Mouse (Mus musculus): ENCODE measurements around the gene Samsn1. TPM values are rescaled to one million over a fixed set of nuclear protein-coding genes. Genes with fewer than 3 reads are reported as not detected.

Samsn1 gene
- total RNA-seq (2014; fragmentation: Nextera tagmentation), result 257 and 280 TPM in 2 replicates
- 451 and 453 TPM in 2 replicates for total RNA-seq (2017)
- 4.3 and 5.7 TPM in 2 replicates for polyA plus RNA-seq (2012)

DNA sequence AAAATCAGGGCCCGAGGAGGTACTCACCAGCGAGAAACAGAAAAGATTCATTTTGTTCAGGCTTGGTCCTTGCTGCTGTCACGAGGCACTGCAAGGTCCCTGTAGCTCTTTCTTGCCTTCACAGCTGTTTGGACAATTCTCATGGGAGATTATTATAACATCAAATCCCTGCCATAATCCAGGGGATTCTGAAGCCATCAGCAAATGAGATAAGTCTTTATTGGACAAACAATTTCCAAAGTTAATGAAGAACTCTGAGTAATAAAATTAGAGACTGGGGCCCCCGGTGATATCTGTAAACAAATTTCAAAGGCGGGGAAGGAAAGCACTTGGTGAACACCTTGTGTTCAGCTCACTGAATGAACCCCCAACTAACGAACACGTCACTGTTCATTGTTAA lies at the start of gene Samsn1:
Gene Samsn1, minus strand, starts transcription at position 101 of the 400 bp plus-strand sequence.
- DNase-seq (ENCODE audit: low spot score), result no peak
- H3K9me3 ChIP-seq (replicated peaks), result peaks cover 3% of the 10 kb centered on the region
- H3K4me1 ChIP-seq (ENCODE audit: insufficient read depth, low read depth, low read length), result peaks cover 16% of the 10 kb centered on the region; the same call in 1 of the 2 replicates
- no peaks in the 10 kb centered on the region for H3K27me3 ChIP-seq (ENCODE audit: insufficient read depth, low read length)
- H3K4me3 ChIP-seq (ENCODE audit: low read depth, low read length), result no peak within 1 kb of the TSS
- no peak for ATAC-seq (ENCODE audit: extremely low read depth, insufficient number of reproducible peaks, low FRiP score, poor library complexity, severe bottlenecking)
- H3K36me3 ChIP-seq (replicated peaks), result no peaks in the 10 kb centered on the region
- TF ChIP-seq CTCF (IDR thresholded peaks at IDR 0.05; ENCODE audit: low read depth, low read length) (no peak), GATA2 (IDR thresholded peaks at IDR 0.05; ENCODE audit: borderline replicate concordance, low read depth, low read length) (no peak), POLR2AphosphoS5 (IDR thresholded peaks at IDR 0.05; ENCODE audit: insufficient replicate concordance, low read depth, low read length) (no peak)

- H3K36me3 ChIP-seq (replicated peaks), result no peaks in the 10 kb centered on the region
- H3K27me3 ChIP-seq (ENCODE audit: insufficient read depth, low read length), result no peaks in the 10 kb centered on the region
- TF ChIP-seq POLR2AphosphoS5 (IDR thresholded peaks at IDR 0.05; ENCODE audit: insufficient replicate concordance, low read depth, low read length), result no peak
- no peak for TF ChIP-seq CTCF (IDR thresholded peaks at IDR 0.05; ENCODE audit: low read depth, low read length)
- no peak for TF ChIP-seq TAL1 (conservative IDR thresholded peaks at IDR 0.05; ENCODE audit: low read depth, low read length)
- no peak for TF ChIP-seq GATA1 (IDR thresholded peaks at IDR 0.05; ENCODE audit: borderline replicate concordance, low read length)
- ATAC-seq (ENCODE audit: extremely low read depth, insufficient number of reproducible peaks, low FRiP score, poor library complexity, severe bottlenecking), result no peak
- H3K4me3 ChIP-seq (ENCODE audit: low read depth, low read length), result no peak overlapping the region
- no peak for DNase-seq (ENCODE audit: low spot score)
- H3K4me1 ChIP-seq (ENCODE audit: insufficient read depth, low read depth, low read length), result no peaks in the 10 kb centered on the region; the same call in 1 of the 2 replicates
- no peaks in the 10 kb centered on the region for H3K9me3 ChIP-seq (replicated peaks)
These were observed 44.1 kb upstream of the Samsn1 start for GRCm38 (mm10) chr16:76066082-76066635.

- no peak overlapping the region for H3K4me3 ChIP-seq (ENCODE audit: low read depth, low read length)
- TF ChIP-seq GATA2 (IDR thresholded peaks at IDR 0.05; ENCODE audit: borderline replicate concordance, low read depth, low read length) (no peak), TAL1 (conservative IDR thresholded peaks at IDR 0.05; ENCODE audit: low read depth, low read length) (no peak), POLR2AphosphoS5 (IDR thresholded peaks at IDR 0.05; ENCODE audit: insufficient replicate concordance, low read depth, low read length) (no peak), GATA1 (IDR thresholded peaks at IDR 0.05; ENCODE audit: borderline replicate concordance, low read length) (no peak), CTCF (IDR thresholded peaks at IDR 0.05; ENCODE audit: low read depth, low read length) (no peak)
- H3K4me1 ChIP-seq (ENCODE audit: insufficient read depth, low read depth, low read length), result peaks cover 10% of the 10 kb centered on the region
- no peaks in the 10 kb centered on the region; the same call in 1 of the 2 replicates for H3K9me3 ChIP-seq (replicated peaks)
- ATAC-seq (ENCODE audit: extremely low read depth, insufficient number of reproducible peaks, low FRiP score, poor library complexity, severe bottlenecking), result no peak
- no peaks in the 10 kb centered on the region for H3K36me3 ChIP-seq (replicated peaks)
- H3K27me3 ChIP-seq (ENCODE audit: insufficient read depth, low read length), result no peaks in the 10 kb centered on the region
- no peak for DNase-seq (ENCODE audit: low spot score)
These were observed 32.9 kb upstream of the Samsn1 start for GRCm38 (mm10) chr16:76054976-76055375.

DNA sequence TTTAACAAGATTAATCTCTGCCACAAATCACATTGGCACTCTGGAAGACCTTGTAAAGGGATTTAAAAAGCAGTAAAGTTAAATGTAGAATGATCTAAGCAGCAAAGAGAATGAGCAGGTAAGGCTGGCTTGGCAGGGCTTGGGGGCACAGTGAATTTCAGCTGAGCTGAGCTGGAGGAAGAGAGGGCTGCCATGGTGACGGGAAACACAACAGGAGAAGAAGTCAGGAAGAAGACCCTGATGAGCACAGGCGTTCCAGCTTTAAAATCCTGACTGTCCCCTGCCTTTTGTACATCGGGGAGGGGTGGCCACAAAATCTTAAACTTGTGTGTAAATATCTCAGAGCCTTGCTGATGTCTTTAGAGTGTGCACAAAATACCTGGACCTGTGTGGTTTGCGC lies 32.0 kb upstream of the Samsn1 start:
- no peaks in the 10 kb centered on the region for H3K27me3 ChIP-seq (ENCODE audit: insufficient read depth, low read length)
- H3K4me1 ChIP-seq (ENCODE audit: insufficient read depth, low read depth, low read length), result peaks cover 10% of the 10 kb centered on the region
- no peak for ATAC-seq (ENCODE audit: extremely low read depth, insufficient number of reproducible peaks, low FRiP score, poor library complexity, severe bottlenecking)
- no peak overlapping the region for H3K4me3 ChIP-seq (ENCODE audit: low read depth, low read length)
- no peaks in the 10 kb centered on the region for H3K36me3 ChIP-seq (replicated peaks)
- no peaks in the 10 kb centered on the region; the same call in 1 of the 2 replicates for H3K9me3 ChIP-seq (replicated peaks)
- no peak for TF ChIP-seq POLR2AphosphoS5 (IDR thresholded peaks at IDR 0.05; ENCODE audit: insufficient replicate concordance, low read depth, low read length)
- TF ChIP-seq GATA1 (IDR thresholded peaks at IDR 0.05; ENCODE audit: borderline replicate concordance, low read length), result no peak
- no peak for TF ChIP-seq CTCF (IDR thresholded peaks at IDR 0.05; ENCODE audit: low read depth, low read length)
- no peak for TF ChIP-seq GATA2 (IDR thresholded peaks at IDR 0.05; ENCODE audit: borderline replicate concordance, low read depth, low read length)
- no peak for TF ChIP-seq TAL1 (conservative IDR thresholded peaks at IDR 0.05; ENCODE audit: low read depth, low read length)
- no peak for DNase-seq (ENCODE audit: low spot score)

GRCm38 (mm10) chr16:76053537-76053936 lies 31.5 kb upstream of the Samsn1 start:
- ATAC-seq (ENCODE audit: extremely low read depth, insufficient number of reproducible peaks, low FRiP score, poor library complexity, severe bottlenecking) (no peak; the same call in 1 of the 2 replicates), DNase-seq (ENCODE audit: low spot score) (no peak)
- Histone ChIP-seq H3K4me1 (ENCODE audit: insufficient read depth, low read depth, low read length) (peaks cover 10% of the 10 kb centered on the region), H3K4me3 (ENCODE audit: low read depth, low read length) (no peak overlapping the region), H3K27me3 (ENCODE audit: insufficient read depth, low read length) (no peaks in the 10 kb centered on the region), H3K9me3 (replicated peaks) (no peaks in the 10 kb centered on the region; the same call in 1 of the 2 replicates), H3K36me3 (replicated peaks) (no peaks in the 10 kb centered on the region)
- TF ChIP-seq TAL1 (conservative IDR thresholded peaks at IDR 0.05; ENCODE audit: low read depth, low read length) (no peak), GATA1 (IDR thresholded peaks at IDR 0.05; ENCODE audit: borderline replicate concordance, low read length) (no peak), POLR2AphosphoS5 (IDR thresholded peaks at IDR 0.05; ENCODE audit: insufficient replicate concordance, low read depth, low read length) (no peak), CTCF (IDR thresholded peaks at IDR 0.05; ENCODE audit: low read depth, low read length) (no peak), GATA2 (IDR thresholded peaks at IDR 0.05; ENCODE audit: borderline replicate concordance, low read depth, low read length) (no peak)

GRCm38 (mm10) chr16:76047066-76047465 lies 25.0 kb upstream of the Samsn1 start:
- Histone ChIP-seq H3K4me3 (ENCODE audit: low read depth, low read length) (no peak overlapping the region), H3K9me3 (replicated peaks) (no peaks in the 10 kb centered on the region), H3K4me1 (ENCODE audit: insufficient read depth, low read depth, low read length) (peaks cover 5% of the 10 kb centered on the region), H3K27me3 (ENCODE audit: insufficient read depth, low read length) (no peaks in the 10 kb centered on the region), H3K36me3 (replicated peaks) (no peaks in the 10 kb centered on the region)
- no peak for ATAC-seq (ENCODE audit: extremely low read depth, insufficient number of reproducible peaks, low FRiP score, poor library complexity, severe bottlenecking)
- TF ChIP-seq GATA2 (IDR thresholded peaks at IDR 0.05; ENCODE audit: borderline replicate concordance, low read depth, low read length) (no peak), TAL1 (conservative IDR thresholded peaks at IDR 0.05; ENCODE audit: low read depth, low read length) (no peak), POLR2AphosphoS5 (IDR thresholded peaks at IDR 0.05; ENCODE audit: insufficient replicate concordance, low read depth, low read length) (no peak), CTCF (IDR thresholded peaks at IDR 0.05; ENCODE audit: low read depth, low read length) (no peak), GATA1 (IDR thresholded peaks at IDR 0.05; ENCODE audit: borderline replicate concordance, low read length) (no peak)
- no peak for DNase-seq (ENCODE audit: low spot score)
